Mouse (Mus musculus) hindbrain, embryonic 14.5 days (tissue): Measurements from ENCODE around the gene Btbd3. TPM values are rescaled to one million over a fixed set of nuclear protein-coding genes. Genes with fewer than 3 reads are reported as not detected.

Experiments
- ATAC-seq: fragments of 200-750 bp; cut with Nextera tagmentation; 2 replicates; pipeline ENCODE4 v1.8.0; 2017; ENCODE audit warnings: moderate number of reproducible peaks, mild to moderate bottlenecking, moderate TSS enrichment, moderate library complexity; ENCODE audit not compliant: low FRiP score
- DNase-seq: peaks from one replicate; pipeline ENCODE4 v3.0.0-alpha.2; 2015; ENCODE audit warnings: low spot score
- H3K27ac ChIP-seq: fragments of 300-500 bp; sonication (generic); 2 replicates; pipeline ENCODE4 v1.5.1; 2014; ENCODE audit warnings: mild to moderate bottlenecking, moderate library complexity
- H3K27me3 ChIP-seq: fragments of 300-500 bp; sonication (generic); 2 replicates; pipeline ENCODE4 v1.6.1; 2014; ENCODE audit warnings: mild to moderate bottlenecking, low read length, mixed read lengths; ENCODE audit not compliant: control insufficient read depth, insufficient read depth
- H3K36me3 ChIP-seq: fragments of 300-500 bp; sonication (generic); replicated peaks from 2 replicates; pipeline ENCODE4 v1.6.1; 2014; ENCODE audit not compliant: control insufficient read depth, insufficient read depth
- H3K4me1 ChIP-seq: fragments of 300-500 bp; sonication (generic); replicated peaks from 2 replicates; pipeline ENCODE4 v1.6.1; 2014; ENCODE audit warnings: antibody characterized with exemption, low read length, mixed read lengths; ENCODE audit not compliant: control insufficient read depth, insufficient read depth
- H3K4me2 ChIP-seq: fragments of 300-500 bp; sonication (generic); replicated peaks from 2 replicates; pipeline ENCODE4 v1.6.1; 2014; ENCODE audit warnings: mild to moderate bottlenecking, moderate library complexity
- H3K4me3 ChIP-seq: fragments of 300-500 bp; sonication (generic); replicated peaks from 2 replicates; pipeline ENCODE4 v1.5.1; 2014; ENCODE audit warnings: mild to moderate bottlenecking, low read length
- H3K9ac ChIP-seq: fragments of 300-500 bp; sonication (generic); 2 replicates; pipeline ENCODE4 v1.6.1; 2014
- H3K9me3 ChIP-seq: fragments of 300-500 bp; sonication (generic); 2 replicates; pipeline ENCODE4 v1.6.1; 2016; ENCODE audit warnings: low read length; ENCODE audit not compliant: control insufficient read depth
- WGBS: fragments of 180-500 bp; shearing (Covaris S2); extraction: QIAGEN DNeasy Blood & Tissue Kit; methylation state at CpG from one replicate; pipeline ENCODE4 v1.1.7; 2014; 5-methylcytosine and 5-hydroxymethylcytosine counted together
- polyA plus RNA-seq: library from polyadenylated mRNA; unstranded; fragments of >200 nt; fragmentation: Nextera tagmentation; extraction: Ambion mirVana; gene quantifications from 2 replicates; pipeline ENCODE4 v1.2.1, GENCODE M21; 2014

Gene Btbd3
- polyA plus RNA-seq, 1 experiment from 2014 or later, result 32.1 TPM

GRCm38 (mm10) chr2:138338524-138338923, 82.2 kb downstream of the Btbd3 start:
- no peak for DNase-seq
- Histone ChIP-seq H3K27me3 (no peaks in the 10 kb centered on the region), H3K9me3 (no peaks in the 10 kb centered on the region), H3K4me3 (no peak overlapping the region), H3K4me1 (no peaks in the 10 kb centered on the region), H3K9ac (no peak overlapping the region), H3K27ac (no peak overlapping the region), H3K36me3 (no peaks in the 10 kb centered on the region), H3K4me2 (no peak overlapping the region)
- no peak for ATAC-seq
- WGBS, result 62% methylated on average over 1 of the region's 1 CpGs

- H3K27me3 ChIP-seq, result no peaks in the 10 kb centered on the region
- 92% methylated on average over 3 of the region's 3 CpGs for WGBS
- no peak for DNase-seq
- H3K4me1 ChIP-seq, result no peaks in the 10 kb centered on the region
- H3K4me3 ChIP-seq, result no peak overlapping the region
- H3K9me3 ChIP-seq, result no peaks in the 10 kb centered on the region
- H3K36me3 ChIP-seq, result no peaks in the 10 kb centered on the region
- H3K9ac ChIP-seq, result no peak overlapping the region
- H3K4me2 ChIP-seq, result no peak overlapping the region
- H3K27ac ChIP-seq, result no peak overlapping the region
- no peak for ATAC-seq
Measured at GRCm38 (mm10) chr2:138355366-138355765, 99.0 kb downstream of the Btbd3 start.

- DNase-seq, result no peak
- 29% methylated on average over 5 of the region's 5 CpGs for WGBS
- H3K27ac ChIP-seq, result no peak overlapping the region
Measured at GRCm38 (mm10) chr2:138362474-138362873, 106.1 kb downstream of the Btbd3 start.

GRCm38 (mm10) chr2:138365391-138365790, 109.0 kb downstream of the Btbd3 start:
- no peak overlapping the region for H3K4me3 ChIP-seq
- no peaks in the 10 kb centered on the region for H3K27me3 ChIP-seq
- H3K36me3 ChIP-seq, result no peaks in the 10 kb centered on the region
- no peak for ATAC-seq
- WGBS, result 92% methylated on average over 4 of the region's 4 CpGs
- no peak for DNase-seq
- H3K4me2 ChIP-seq, result no peak overlapping the region
- H3K27ac ChIP-seq, result no peak overlapping the region
- no peaks in the 10 kb centered on the region for H3K4me1 ChIP-seq
- H3K9me3 ChIP-seq, result no peaks in the 10 kb centered on the region
- no peak overlapping the region for H3K9ac ChIP-seq

More at GRCm38 (mm10) chr2:138362474-138362873, 106.1 kb downstream of the Btbd3 start:
- no peak for ATAC-seq
- no peaks in the 10 kb centered on the region for H3K27me3 ChIP-seq
- no peak overlapping the region for H3K4me2 ChIP-seq
- no peaks in the 10 kb centered on the region for H3K36me3 ChIP-seq
- H3K9ac ChIP-seq, result no peak overlapping the region
- no peaks in the 10 kb centered on the region for H3K9me3 ChIP-seq
- H3K4me1 ChIP-seq, result no peaks in the 10 kb centered on the region
- no peak overlapping the region for H3K4me3 ChIP-seq

GRCm38 (mm10) chr2:138374556-138374955, 118.2 kb downstream of the Btbd3 start:
- DNase-seq (no peak), ATAC-seq (no peak)
- H3K27ac ChIP-seq, result no peak overlapping the region
- H3K4me2 ChIP-seq, result no peak overlapping the region
- no peaks in the 10 kb centered on the region for H3K9me3 ChIP-seq
- WGBS, result 92% methylated on average over 5 of the region's 5 CpGs
- no peaks in the 10 kb centered on the region for H3K36me3 ChIP-seq
- no peaks in the 10 kb centered on the region for H3K4me1 ChIP-seq
- H3K4me3 ChIP-seq, result no peak overlapping the region
- no peaks in the 10 kb centered on the region for H3K27me3 ChIP-seq
- H3K9ac ChIP-seq, result no peak overlapping the region

GRCm38 (mm10) chr2:138378855-138379254, 122.5 kb downstream of the Btbd3 start:
- H3K4me1 ChIP-seq, result no peaks in the 10 kb centered on the region
- DNase-seq (no peak), ATAC-seq (no peak)
- no peak overlapping the region for H3K4me3 ChIP-seq
- H3K27me3 ChIP-seq, result no peaks in the 10 kb centered on the region
- H3K4me2 ChIP-seq, result no peak overlapping the region
- no peaks in the 10 kb centered on the region for H3K9me3 ChIP-seq
- H3K27ac ChIP-seq, result no peak overlapping the region
- no peaks in the 10 kb centered on the region for H3K36me3 ChIP-seq
- H3K9ac ChIP-seq, result no peak overlapping the region

- ATAC-seq (no peak), DNase-seq (no peak)
- H3K9ac ChIP-seq, result no peak overlapping the region
- H3K4me2 ChIP-seq, result no peak overlapping the region
- H3K4me3 ChIP-seq, result no peak overlapping the region
- H3K9me3 ChIP-seq, result no peaks in the 10 kb centered on the region
- H3K4me1 ChIP-seq, result no peaks in the 10 kb centered on the region
- 87% methylated on average over 2 of the region's 2 CpGs for WGBS
- no peaks in the 10 kb centered on the region for H3K27me3 ChIP-seq
- no peak overlapping the region for H3K27ac ChIP-seq
- no peaks in the 10 kb centered on the region for H3K36me3 ChIP-seq
Measured at GRCm38 (mm10) chr2:138384762-138385161, 128.4 kb downstream of the Btbd3 start.

GRCm38 (mm10) chr2:138388591-138388990, 132.2 kb downstream of the Btbd3 start:
- H3K27ac ChIP-seq, result no peak overlapping the region
- H3K9me3 ChIP-seq, result no peaks in the 10 kb centered on the region
- no peak for DNase-seq
- H3K4me2 ChIP-seq, result no peak overlapping the region
- ATAC-seq, result no peak
- H3K9ac ChIP-seq, result no peak overlapping the region
- H3K27me3 ChIP-seq, result no peaks in the 10 kb centered on the region
- H3K36me3 ChIP-seq, result no peaks in the 10 kb centered on the region
- H3K4me3 ChIP-seq, result no peak overlapping the region
- WGBS, result 74% methylated on average over 1 of the region's 1 CpGs
- no peaks in the 10 kb centered on the region for H3K4me1 ChIP-seq

GRCm38 (mm10) chr2:138403046-138403445, 146.7 kb downstream of the Btbd3 start:
- DNase-seq (no peak), ATAC-seq (0 out of 2 replicates have a peak, but pooled peaks have one; percentile 22)
- no peak overlapping the region for H3K9ac ChIP-seq
- H3K4me2 ChIP-seq, result no peak overlapping the region
- H3K4me1 ChIP-seq, result peaks cover 9% of the 10 kb centered on the region
- H3K36me3 ChIP-seq, result no peaks in the 10 kb centered on the region
- 38% methylated on average over 5 of the region's 5 CpGs for WGBS
- peak overlapping the region; percentile 32; the same call in 1 of the 2 replicates for H3K27ac ChIP-seq
- no peaks in the 10 kb centered on the region for H3K27me3 ChIP-seq
- H3K4me3 ChIP-seq, result no peak overlapping the region
- H3K9me3 ChIP-seq, result no peaks in the 10 kb centered on the region
